Comparison of ENCODE assay signal across 22 mouse cellular contexts in genomic region chr14:34298871-34299700, GRCm38 (mm10). TPM values are rescaled to one million over a fixed set of nuclear protein-coding genes. Genes with fewer than 3 reads are reported as not detected.
DNase-seq lines count a peak whose midpoint lies in the region; ATAC-seq and TF ChIP-seq lines count a peak whose summit lies in the region.
"Had no signal": no experiment of that assay in that cellular context is flagged by ENCODE, and none has a peak within 500 bp of the region (broad histone marks: within the 10 kb centered on the region; RNA-seq: fewer than 3 reads in every experiment).

No protein-coding gene starts in this region.

- peaks cover 9% of the 10 kb centered on the region; the same call in 1 of the 2 replicates for H3K4me1 ChIP-seq in kidney, postnatal 0 days (replicated peaks; ENCODE audit: insufficient read depth, low read length)
- peaks cover 4% of the 10 kb centered on the region; the same call in 1 of the 2 replicates for H3K4me1 ChIP-seq in kidney, embryonic 14.5 days (ENCODE audit: control insufficient read depth, insufficient read depth, low read length)
- peaks cover 24% of the 10 kb centered on the region for H3K4me1 ChIP-seq in liver, postnatal 0 days (ENCODE audit: insufficient read depth)
- H3K4me1 ChIP-seq: forebrain, embryonic 10.5 days had no signal

- H3K4me3 ChIP-seq in kidney, postnatal 0 days (replicated peaks; ENCODE audit: low read depth, low read length): no peak overlapping the region
- H3K4me3 ChIP-seq in kidney, embryonic 14.5 days (ENCODE audit: low read length): no peak overlapping the region
- no peak overlapping the region for H3K4me3 ChIP-seq in liver, postnatal 0 days (ENCODE audit: low read depth, low read length)
- H3K4me3 ChIP-seq: embryonic facial prominence, embryonic 13.5 days; forebrain, embryonic 10.5 days had no signal

- H3K27me3 ChIP-seq in kidney, postnatal 0 days (ENCODE audit: insufficient read depth, low read length): no peaks in the 10 kb centered on the region
- no peaks in the 10 kb centered on the region for H3K27me3 ChIP-seq in kidney, embryonic 14.5 days (ENCODE audit: control insufficient read depth, insufficient read depth, low read length)
- H3K27me3 ChIP-seq in liver, postnatal 0 days (ENCODE audit: insufficient read depth, low read length): no peaks in the 10 kb centered on the region
- H3K27me3 ChIP-seq: embryonic facial prominence, embryonic 13.5 days had no signal

- no peaks in the 10 kb centered on the region for H3K9me3 ChIP-seq in kidney, postnatal 0 days (replicated peaks; ENCODE audit: low read length)
- no peaks in the 10 kb centered on the region for H3K9me3 ChIP-seq in kidney, embryonic 14.5 days (ENCODE audit: control insufficient read depth, low read length)
- no peaks in the 10 kb centered on the region for H3K9me3 ChIP-seq in liver, postnatal 0 days (ENCODE audit: low read length)
- H3K9me3 ChIP-seq: embryonic facial prominence, embryonic 13.5 days; forebrain, embryonic 10.5 days had no signal

- H3K4me2 ChIP-seq in kidney, postnatal 0 days (ENCODE audit: low read length): no peak overlapping the region
- H3K4me2 ChIP-seq in kidney, embryonic 14.5 days (replicated peaks; ENCODE audit: low read depth, low read length): no peak overlapping the region
- peak overlapping the region; percentile 30 for H3K4me2 ChIP-seq in liver, postnatal 0 days (ENCODE audit: low read depth, low read length)
- H3K4me2 ChIP-seq: embryonic facial prominence, embryonic 13.5 days had no signal

- peak; percentile 71 for DNase-seq in kidney, postnatal 0 days (ENCODE audit: low spot score)
- DNase-seq in brain, adult 2 months (ENCODE audit: low read depth, low spot score): peak; percentile 8
- no peak for DNase-seq in liver, postnatal 0 days
- DNase-seq in right cerebral cortex, postnatal 36 days (ENCODE audit: low spot score in 2 of 2): no peak
- DNase-seq: cerebellum, adult 11-12 months; cerebellum, postnatal 36 days; lung, adult 2 months had no signal

- TF ChIP-seq EP300 in liver, postnatal 0 days (IDR thresholded peaks at IDR 0.05; ENCODE audit: low read depth): no peak

- TF ChIP-seq CTCF in kidney, postnatal 0 days (IDR thresholded peaks at IDR 0.05; ENCODE audit: low read depth): no peak
- TF ChIP-seq CTCF in liver, postnatal 0 days (IDR thresholded peaks at IDR 0.05; ENCODE audit: low read depth): no peak

- H3K27ac ChIP-seq in kidney, postnatal 0 days: peak overlapping the region; percentile 62
- H3K27ac ChIP-seq in kidney, embryonic 14.5 days (ENCODE audit: low read depth, low read length): no peak overlapping the region
- H3K27ac ChIP-seq in liver, postnatal 0 days (ENCODE audit: low read depth): peak overlapping the region; percentile 73
- H3K27ac ChIP-seq: embryonic facial prominence, embryonic 13.5 days; forebrain, embryonic 10.5 days; hindbrain, postnatal 0 days had no signal

- WGBS in kidney, postnatal 0 days: 53% methylated on average over 11 of the region's 11 CpGs
- WGBS in kidney, embryonic 14.5 days: 65% methylated on average over 11 of the region's 11 CpGs
- WGBS in liver, postnatal 0 days (ENCODE audit: insufficient replicate concordance): 47% methylated on average over 11 of the region's 11 CpGs

- H3K9ac ChIP-seq in kidney, postnatal 0 days (ENCODE audit: low read depth, low read length): no peak overlapping the region
- no peak overlapping the region for H3K9ac ChIP-seq in kidney, embryonic 14.5 days (ENCODE audit: low read depth, low read length)
- 0 out of 2 replicates have a peak overlapping the region, but pooled peaks have one; percentile 2 for H3K9ac ChIP-seq in liver, postnatal 0 days (replicated peaks)
- H3K9ac ChIP-seq: embryonic facial prominence, embryonic 13.5 days had no signal

- no peaks in the 10 kb centered on the region for H3K36me3 ChIP-seq in kidney, postnatal 0 days (ENCODE audit: insufficient read depth, low read length)
- H3K36me3 ChIP-seq in kidney, embryonic 14.5 days (ENCODE audit: control insufficient read depth, insufficient read depth, low read length): no peaks in the 10 kb centered on the region
- no peaks in the 10 kb centered on the region for H3K36me3 ChIP-seq in liver, postnatal 0 days (replicated peaks; ENCODE audit: insufficient read depth, low read length)
- H3K36me3 ChIP-seq: forebrain, embryonic 10.5 days had no signal

- ATAC-seq in kidney, postnatal 0 days (replicated peaks; ENCODE audit: low FRiP score, low read depth): no peak
- no peak for ATAC-seq in kidney, embryonic 14.5 days (ENCODE audit: low FRiP score, low TSS enrichment)
- ATAC-seq in hematopoietic stem cell, adult 5-6 weeks (replicated peaks in 1 of 2; ENCODE audit: insufficient read depth in 1 of 2, low FRiP score in 2 of 2, low TSS enrichment in 1 of 2, low read depth in 1 of 2, poor library complexity in 2 of 2, severe bottlenecking in 2 of 2): peak; percentile 34 to 57
- ATAC-seq in liver, postnatal 0 days: peak; percentile 83
- ATAC-seq in cerebellum, adult (ENCODE audit: insufficient number of reproducible peaks, low FRiP score, low TSS enrichment): no peak
- ATAC-seq: activated CD4-positive, CD25-positive, alpha-beta regulatory T cell, adult 4 months; hindbrain, postnatal 0 days had no signal

RNA-seq across cellular contexts. Expression of gene Shld2, which starts 11.2 kb away (rescaled TPM):
- polyA plus RNA-seq in kidney, postnatal 0 days (2015; fragmentation: Nextera tagmentation; extraction: Ambion mirVana): 11.5 and 11.8 TPM in 2 replicates
- 9.3 and 10.1 TPM in 2 replicates for polyA plus RNA-seq in kidney, embryonic 14.5 days (2014; fragmentation: Nextera tagmentation; extraction: Ambion mirVana)
- 17.9 and 24.0 TPM in 2 replicates for total RNA-seq in hematopoietic stem cell, adult 5-6 weeks (2017)
- 10.7 and 13.6 TPM in 2 replicates for polyA plus RNA-seq in liver, postnatal 0 days (2015; fragmentation: Nextera tagmentation; extraction: Ambion mirVana)

RNA-seq across cellular contexts. Expression of gene Glud1, which starts 11.4 kb away (rescaled TPM):
- 160 and 161 TPM in 2 replicates for polyA plus RNA-seq in kidney, postnatal 0 days (2015; fragmentation: Nextera tagmentation; extraction: Ambion mirVana)
- polyA plus RNA-seq in kidney, embryonic 14.5 days (2014; fragmentation: Nextera tagmentation; extraction: Ambion mirVana): 77.3 and 112 TPM in 2 replicates
- 88.9 and 91.3 TPM in 2 replicates for total RNA-seq in hematopoietic stem cell, adult 5-6 weeks (2017)
- 159 and 163 TPM in 2 replicates for polyA plus RNA-seq in liver, postnatal 0 days (2015; fragmentation: Nextera tagmentation; extraction: Ambion mirVana)

RNA-seq across cellular contexts. Expression of gene Fam25c, which starts 56.1 kb away (rescaled TPM):
- polyA plus RNA-seq in kidney, postnatal 0 days (2015; fragmentation: Nextera tagmentation; extraction: Ambion mirVana): 8.1 and 15.2 TPM in 2 replicates
- polyA plus RNA-seq in kidney, embryonic 14.5 days (2014; fragmentation: Nextera tagmentation; extraction: Ambion mirVana): not detected in 2 replicates
- not detected in 2 replicates for total RNA-seq in hematopoietic stem cell, adult 5-6 weeks (2017)
- 5.8 and 5.9 TPM in 2 replicates for polyA plus RNA-seq in liver, postnatal 0 days (2015; fragmentation: Nextera tagmentation; extraction: Ambion mirVana)
- total RNA-seq: gastrocnemius, adult 8-10 months; heart, adult 8-10 months; heart, postnatal 25 days; hindbrain, postnatal 0 days; layer of hippocampus, postnatal 25 days; left cerebral cortex, postnatal 36 days; megakaryocyte, adult 5-6 weeks had no signal
- polyA plus RNA-seq: activated CD4-positive, CD25-positive, alpha-beta regulatory T cell, adult 4 months; forebrain, embryonic 10.5 days; hindbrain, postnatal 0 days; large intestine, adult 2 months; neural tube, embryonic 14.5 days had no signal

Comparison
In these comparisons a context has a peak if more than half of its experiments do, and no peak if none do; other contexts are left out.
1. ATAC-seq: peak in hematopoietic stem cell, adult 5-6 weeks (2 of 2) and liver, postnatal 0 days (single experiment); none in kidney, postnatal 0 days (single experiment), kidney, embryonic 14.5 days (single experiment) and cerebellum, adult (single experiment).
2. DNase-seq: peak in kidney, postnatal 0 days (single experiment) and brain, adult 2 months (single experiment); none in liver, postnatal 0 days (single experiment) and right cerebral cortex, postnatal 36 days (0 of 2).